In the genomic region with DNA sequence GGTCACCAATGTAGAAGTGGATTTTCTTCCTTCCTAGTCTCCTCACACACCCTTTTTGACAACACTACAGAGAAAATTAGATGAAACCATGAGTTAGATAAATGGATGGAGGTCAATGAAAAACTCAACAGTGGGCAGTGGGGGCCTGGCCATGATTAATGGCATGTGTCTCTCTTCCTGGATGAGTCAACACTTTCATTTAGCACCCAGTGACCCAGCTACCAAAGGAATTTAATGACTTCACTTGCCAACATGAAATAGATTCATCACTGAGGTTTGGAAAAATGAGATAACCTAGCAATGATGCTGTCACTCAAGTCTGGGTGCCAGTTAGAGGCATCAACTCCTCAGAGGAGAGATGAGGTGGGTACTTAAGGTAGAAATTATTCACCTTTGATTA, we compare ENCODE assay signal across 38 mouse cellular contexts. TPM values are rescaled to one million over a fixed set of nuclear protein-coding genes. Genes with fewer than 3 reads are reported as not detected.
"Had no signal": no experiment of that assay in that cellular context is flagged by ENCODE, and none has a peak within 500 bp of the region (broad histone marks: within the 10 kb centered on the region; RNA-seq: fewer than 3 reads in every experiment).

No protein-coding gene starts in this region.

- DNase-seq: cerebellum, adult 9-11 months; cerebellum, postnatal 10 days; cerebellum, postnatal 14 days; cerebellum, postnatal 25 days; cerebellum, postnatal 36 days; embryo, embryonic 11 days; forebrain, postnatal 0 days; gastrocnemius, adult 2 months; gastrocnemius, postnatal 10 days; gastrocnemius, postnatal 14 days; gastrocnemius, postnatal 25 days; gastrocnemius, postnatal 36 days; heart, adult 11 months; heart, adult 2 months had no signal

- H3K9ac ChIP-seq: embryonic facial prominence, embryonic 12.5 days; embryonic facial prominence, embryonic 13.5 days; embryonic facial prominence, embryonic 15.5 days; forebrain, embryonic 12.5 days; forebrain, embryonic 15.5 days; forebrain, postnatal 0 days had no signal

- H3K36me3 ChIP-seq: embryonic facial prominence, embryonic 10.5 days; embryonic facial prominence, embryonic 12.5 days; embryonic facial prominence, embryonic 13.5 days; embryonic facial prominence, embryonic 15.5 days; forebrain, embryonic 10.5 days; forebrain, embryonic 12.5 days; forebrain, embryonic 15.5 days; heart, embryonic 10.5 days had no signal

- H3K27me3 ChIP-seq: embryonic facial prominence, embryonic 12.5 days; embryonic facial prominence, embryonic 13.5 days; embryonic facial prominence, embryonic 15.5 days; forebrain, embryonic 12.5 days; forebrain, embryonic 15.5 days had no signal

- ATAC-seq: forebrain, embryonic 14.5 days; forebrain, embryonic 15.5 days; forebrain, embryonic 16.5 days; forebrain, postnatal 0 days had no signal

- H3K27ac ChIP-seq: embryonic facial prominence, embryonic 10.5 days; embryonic facial prominence, embryonic 12.5 days; embryonic facial prominence, embryonic 13.5 days; embryonic facial prominence, embryonic 15.5 days; forebrain, embryonic 10.5 days; forebrain, embryonic 12.5 days; forebrain, embryonic 15.5 days; gastrocnemius, adult 2 months; heart, adult 2 months; heart, embryonic 10.5 days had no signal

- H3K9me3 ChIP-seq: embryonic facial prominence, embryonic 10.5 days; embryonic facial prominence, embryonic 12.5 days; embryonic facial prominence, embryonic 13.5 days; embryonic facial prominence, embryonic 15.5 days; forebrain, embryonic 10.5 days; forebrain, embryonic 12.5 days; forebrain, embryonic 15.5 days; heart, embryonic 10.5 days had no signal

- H3K4me3 ChIP-seq: embryonic facial prominence, embryonic 10.5 days; embryonic facial prominence, embryonic 12.5 days; embryonic facial prominence, embryonic 13.5 days; embryonic facial prominence, embryonic 15.5 days; erythroblast, embryonic 14.5 days; forebrain, embryonic 10.5 days; forebrain, embryonic 12.5 days; forebrain, embryonic 15.5 days; gastrocnemius, adult 2 months; heart, adult 2 months; heart, embryonic 10.5 days had no signal

- H3K4me2 ChIP-seq: embryonic facial prominence, embryonic 12.5 days; embryonic facial prominence, embryonic 13.5 days; embryonic facial prominence, embryonic 15.5 days; forebrain, embryonic 12.5 days; forebrain, embryonic 15.5 days; heart, embryonic 11.5 days had no signal

- H3K4me1 ChIP-seq: embryonic facial prominence, embryonic 10.5 days; embryonic facial prominence, embryonic 12.5 days; embryonic facial prominence, embryonic 13.5 days; embryonic facial prominence, embryonic 15.5 days; forebrain, embryonic 10.5 days; forebrain, embryonic 12.5 days; forebrain, embryonic 15.5 days; heart, embryonic 10.5 days had no signal

RNA-seq across cellular contexts. Expression of a gene that starts 46.9 kb away (rescaled TPM):
- total RNA-seq: common myeloid progenitor, adult 5-6 weeks; gastrocnemius, adult 18-20 months; gastrocnemius, adult 2 months; gastrocnemius, adult 8-10 months; gastrocnemius, postnatal 10 days; gastrocnemius, postnatal 14 days; gastrocnemius, postnatal 25 days; gastrocnemius, postnatal 36 days; gastrocnemius, postnatal 4 days; granulocyte monocyte progenitor cell, adult 5-6 weeks; heart, adult 2 months; heart, adult 8-10 months had no signal
- polyA plus RNA-seq: cortical plate, adult 2 months; embryonic facial prominence, embryonic 10.5 days; embryonic facial prominence, embryonic 11.5 days; embryonic facial prominence, embryonic 12.5 days; embryonic facial prominence, embryonic 13.5 days; embryonic facial prominence, embryonic 14.5 days; embryonic facial prominence, embryonic 15.5 days; erythroblast, embryonic 14.5 days; forebrain, embryonic 10.5 days; forebrain, embryonic 11.5 days; forebrain, embryonic 12.5 days; forebrain, embryonic 14.5 days; frontal cortex, adult 2 months; gonadal fat pad, adult 2 months; heart, adult 2 months; heart, embryonic 10.5 days; heart, embryonic 11.5 days had no signal

RNA-seq across cellular contexts. Expression of a gene that starts 56.7 kb away (rescaled TPM):
- total RNA-seq: common myeloid progenitor, adult 5-6 weeks; granulocyte monocyte progenitor cell, adult 5-6 weeks had no signal
- polyA plus RNA-seq: erythroblast, embryonic 14.5 days; forebrain, embryonic 11.5 days had no signal
